Mouse (Mus musculus) heart, embryonic 14.5 days (tissue): ENCODE data around the gene Igsf10. TPM values are rescaled to one million over a fixed set of nuclear protein-coding genes. Genes with fewer than 3 reads are reported as not detected.

Source experiments
- ATAC-seq: fragments of 200-750 bp; cut with Nextera tagmentation; 2 replicates; pipeline ENCODE4 v1.8.0; 2017; ENCODE audit warnings: low read depth, moderate TSS enrichment; ENCODE audit not compliant: insufficient number of reproducible peaks, insufficient read depth, low FRiP score
- H3K27ac ChIP-seq, 2 experiments: fragments of 200-500 bp in 1 of 2; fragments of 300-500 bp in 1 of 2; sonication (generic) in 1 of 2; replicated peaks in 1 of 2; 2 replicates each; pipeline ENCODE4 v1.5.1; 2012 to 2014; ENCODE audit warnings: low read depth in 2 of 2, low read length in 2 of 2, control low read depth in 1 of 2, mild to moderate bottlenecking in 1 of 2, mixed read lengths in 1 of 2; ENCODE audit not compliant: control insufficient read depth in 1 of 2, insufficient read depth in 1 of 2
- H3K27me3 ChIP-seq: fragments of 300-500 bp; sonication (generic); 2 replicates; pipeline ENCODE4 v1.6.1; 2014; ENCODE audit warnings: mild to moderate bottlenecking, low read length, control low read depth; ENCODE audit not compliant: control insufficient read depth, insufficient read depth
- H3K36me3 ChIP-seq: fragments of 300-500 bp; sonication (generic); 2 replicates; pipeline ENCODE4 v1.6.1; 2014; ENCODE audit warnings: mild to moderate bottlenecking, control low read depth, low read length, mixed read lengths; ENCODE audit not compliant: control insufficient read depth, insufficient read depth
- H3K4me1 ChIP-seq, 2 experiments: fragments of 200-500 bp in 1 of 2; fragments of 300-500 bp in 1 of 2; sonication (generic) in 1 of 2; 2 replicates each; pipeline ENCODE4 v1.6.1; 2012 to 2014; ENCODE audit warnings: low read length in 2 of 2, control low read depth in 1 of 2, mixed read lengths in 1 of 2; ENCODE audit not compliant: control insufficient read depth in 2 of 2, insufficient read depth in 2 of 2
- H3K4me2 ChIP-seq: fragments of 300-500 bp; sonication (generic); 2 replicates; pipeline ENCODE4 v1.6.1; 2014; ENCODE audit warnings: mild to moderate bottlenecking, low read length
- H3K4me3 ChIP-seq, 2 experiments: fragments of 200-500 bp in 1 of 2; fragments of 300-500 bp in 1 of 2; sonication (generic) in 1 of 2; 2 replicates each; pipeline ENCODE4 v1.5.1; 2012 to 2014; ENCODE audit warnings: low read length in 2 of 2, mild to moderate bottlenecking in 2 of 2, control low read depth in 1 of 2, low read depth in 1 of 2, moderate library complexity in 1 of 2; ENCODE audit not compliant: control insufficient read depth in 1 of 2, insufficient read depth in 1 of 2
- H3K9ac ChIP-seq: fragments of 300-500 bp; sonication (generic); 2 replicates; pipeline ENCODE4 v1.6.1; 2014; ENCODE audit warnings: mild to moderate bottlenecking, low read length
- H3K9me3 ChIP-seq: fragments of 300-500 bp; sonication (generic); 2 replicates; pipeline ENCODE4 v1.6.1; 2016; ENCODE audit warnings: low read length, control low read depth; ENCODE audit not compliant: control insufficient read depth
- WGBS: fragments of 180-500 bp; shearing (Covaris S2); extraction: QIAGEN DNeasy Blood & Tissue Kit; methylation state at CpG from one replicate; pipeline ENCODE4 v1.1.7; 2014; 5-methylcytosine and 5-hydroxymethylcytosine counted together
- polyA plus RNA-seq: library from polyadenylated mRNA; unstranded; fragments of >200 nt; fragmentation: Nextera tagmentation; extraction: Ambion mirVana; gene quantifications from 2 replicates; pipeline ENCODE4 v1.2.1, GENCODE M21; 2014

Gene Igsf10
- polyA plus RNA-seq, 1 experiment from 2014 or later, result 2.5 TPM

GRCm38 (mm10) chr3:59305518-59305917, 38.7 kb downstream of the Igsf10 start:
- Histone ChIP-seq H3K9ac (no peak overlapping the region), H3K4me3 (no peak overlapping the region), H3K36me3 (0 out of 2 replicates have a peak, but pooled peaks cover 3% of the 10 kb centered on the region), H3K27ac (no peak overlapping the region), H3K4me2 (no peak overlapping the region), H3K4me1 (no peaks in the 10 kb centered on the region), H3K27me3 (no peaks in the 10 kb centered on the region), H3K9me3 (no peaks in the 10 kb centered on the region)
- no peak for ATAC-seq
- 93% methylated on average over 2 of the region's 2 CpGs for WGBS

GRCm38 (mm10) chr3:59304944-59305343, 39.2 kb downstream of the Igsf10 start:
- Histone ChIP-seq H3K9ac (no peak overlapping the region), H3K4me2 (no peak overlapping the region), H3K9me3 (no peaks in the 10 kb centered on the region), H3K4me3 (no peak overlapping the region), H3K36me3 (0 out of 2 replicates have a peak, but pooled peaks cover 3% of the 10 kb centered on the region), H3K27ac (no peak overlapping the region), H3K27me3 (no peaks in the 10 kb centered on the region), H3K4me1 (no peaks in the 10 kb centered on the region)
- 89% methylated on average over 5 of the region's 5 CpGs for WGBS
- ATAC-seq, result no peak

- H3K36me3 ChIP-seq, result no peaks in the 10 kb centered on the region
- H3K4me1 ChIP-seq, result no peaks in the 10 kb centered on the region
- no peak overlapping the region for H3K9ac ChIP-seq
- H3K4me2 ChIP-seq, result no peak overlapping the region
- H3K9me3 ChIP-seq, result no peaks in the 10 kb centered on the region
- 85% methylated on average over 16 of the region's 16 CpGs for WGBS
- H3K27me3 ChIP-seq, result no peaks in the 10 kb centered on the region
- H3K27ac ChIP-seq, result no peak overlapping the region
- no peak for ATAC-seq
- no peak overlapping the region for H3K4me3 ChIP-seq
Observed at GRCm38 (mm10) chr3:59297653-59298052, 46.5 kb downstream of the Igsf10 start.

DNA sequence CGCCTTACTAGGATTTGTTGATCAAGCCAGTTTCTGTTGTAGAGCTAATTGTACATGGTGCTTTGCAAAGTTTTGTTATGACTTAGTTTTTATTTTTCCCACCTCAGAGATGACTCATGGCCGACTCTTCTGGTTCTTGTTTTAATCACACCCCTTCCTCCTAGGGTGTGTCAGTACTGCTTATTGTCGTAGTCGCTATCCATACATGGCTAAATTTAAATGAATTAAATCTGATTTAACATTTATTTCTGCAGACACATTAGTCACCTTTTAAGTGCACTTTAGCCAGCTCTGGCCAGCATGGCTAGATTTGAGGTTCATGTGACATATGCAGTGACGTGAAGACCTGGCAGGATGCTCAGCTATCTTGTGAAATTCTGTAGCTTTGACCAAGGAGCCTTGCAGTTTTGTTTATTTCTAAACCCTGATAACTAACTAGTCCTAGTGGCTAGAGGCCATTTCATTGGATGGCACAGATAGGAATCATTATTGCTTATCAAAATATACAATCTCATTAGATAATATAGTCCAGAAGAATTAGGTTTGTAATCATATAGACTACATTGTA, 47.5 kb downstream of the Igsf10 start:
- H3K4me2 ChIP-seq, result no peak overlapping the region
- H3K4me1 ChIP-seq, result no peaks in the 10 kb centered on the region
- no peaks in the 10 kb centered on the region for H3K27me3 ChIP-seq
- no peak overlapping the region for H3K4me3 ChIP-seq
- no peaks in the 10 kb centered on the region for H3K36me3 ChIP-seq
- H3K9me3 ChIP-seq, result no peaks in the 10 kb centered on the region
- no peak overlapping the region for H3K9ac ChIP-seq
- H3K27ac ChIP-seq, result no peak overlapping the region
- no peak for ATAC-seq
- 91% methylated on average over 5 of the region's 5 CpGs for WGBS

GRCm38 (mm10) chr3:59295699-59296562, 48.3 kb downstream of the Igsf10 start:
- no peaks in the 10 kb centered on the region for H3K27me3 ChIP-seq
- H3K4me2 ChIP-seq, result no peak overlapping the region
- no peaks in the 10 kb centered on the region for H3K4me1 ChIP-seq
- no peak overlapping the region for H3K27ac ChIP-seq
- H3K9me3 ChIP-seq, result no peaks in the 10 kb centered on the region
- ATAC-seq, result no peak
- H3K36me3 ChIP-seq, result no peaks in the 10 kb centered on the region
- WGBS, result 82% methylated on average over 16 of the region's 16 CpGs
- H3K9ac ChIP-seq, result no peak overlapping the region
- H3K4me3 ChIP-seq, result no peak overlapping the region

GRCm38 (mm10) chr3:59293437-59294199, 50.6 kb downstream of the Igsf10 start:
- H3K36me3 ChIP-seq, result no peaks in the 10 kb centered on the region
- H3K27ac ChIP-seq, result no peak overlapping the region
- no peaks in the 10 kb centered on the region for H3K27me3 ChIP-seq
- no peak for ATAC-seq
- WGBS, result 81% methylated on average over 5 of the region's 5 CpGs
- no peak overlapping the region for H3K4me2 ChIP-seq
- no peaks in the 10 kb centered on the region for H3K4me1 ChIP-seq
- H3K4me3 ChIP-seq, result no peak overlapping the region
- no peak overlapping the region for H3K9ac ChIP-seq
- H3K9me3 ChIP-seq, result no peaks in the 10 kb centered on the region

DNA sequence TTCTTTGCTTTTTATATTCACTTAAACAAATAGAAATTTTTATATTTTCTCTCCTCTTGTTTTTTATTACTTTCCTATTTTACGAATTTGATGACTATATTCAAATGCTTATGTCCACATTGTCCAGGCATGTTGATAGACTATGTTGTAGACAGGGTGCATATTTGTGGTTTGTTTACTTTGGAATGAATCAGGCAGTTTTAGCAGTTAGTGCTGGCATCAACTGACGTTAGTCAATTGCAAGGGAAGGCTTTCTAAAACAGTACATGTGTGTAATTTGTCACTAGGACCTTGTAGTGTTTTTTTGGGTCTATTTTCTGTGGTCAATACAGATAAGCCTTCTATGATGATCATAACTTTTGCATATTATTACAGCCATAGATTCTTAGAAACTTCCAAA, 53.6 kb downstream of the Igsf10 start:
- no peak overlapping the region for H3K4me3 ChIP-seq
- H3K9ac ChIP-seq, result no peak overlapping the region
- no peaks in the 10 kb centered on the region for H3K9me3 ChIP-seq
- ATAC-seq, result no peak
- no peaks in the 10 kb centered on the region for H3K4me1 ChIP-seq
- no peak overlapping the region for H3K27ac ChIP-seq
- no peaks in the 10 kb centered on the region for H3K36me3 ChIP-seq
- WGBS, result 62% methylated on average over 2 of the region's 2 CpGs
- no peaks in the 10 kb centered on the region for H3K27me3 ChIP-seq
- no peak overlapping the region for H3K4me2 ChIP-seq
